Mouse (Mus musculus) CH12.LX (cell line): ENCODE data around the gene A3galt2. TPM values are rescaled to one million over a fixed set of nuclear protein-coding genes. Genes with fewer than 3 reads are reported as not detected.
A peak's percentile ranks its signal among the peaks of the same experiment; 100 is the strongest.

Experiments
- DNase-seq: peaks from one replicate; pipeline ENCODE4 v3.0.0-alpha.2; 2013; ENCODE audit errors: extremely low read depth
- H3K27ac ChIP-seq: 2 replicates; pipeline ENCODE4 v1.5.1; 2012; ENCODE audit warnings: low read depth, mild to moderate bottlenecking, control low read depth, moderate library complexity; ENCODE audit not compliant: insufficient read depth
- H3K27me3 ChIP-seq: replicated peaks from 2 replicates; pipeline ENCODE3; 2012; ENCODE audit warnings: inconsistent platforms
- H3K36me3 ChIP-seq, 2 experiments: replicated peaks in 1 of 2; 2 replicates each; pipeline versions ENCODE3 to v1.6.1; 2012; ENCODE audit warnings: inconsistent platforms in 1 of 2, low read length in 1 of 2, mild to moderate bottlenecking in 1 of 2, mixed read lengths in 1 of 2, moderate library complexity in 1 of 2; ENCODE audit not compliant: control insufficient read depth in 1 of 2, insufficient read depth in 1 of 2
- H3K4me1 ChIP-seq, 2 experiments: 2 replicates each; pipeline ENCODE4 v1.6.1; 2012; ENCODE audit warnings: inconsistent platforms in 1 of 2, moderate library complexity in 1 of 2; ENCODE audit not compliant: insufficient read depth in 2 of 2, control insufficient read depth in 1 of 2
- H3K4me2 ChIP-seq: 2 replicates; pipeline ENCODE4 v1.6.1; 2012; ENCODE audit warnings: low read depth, mild to moderate bottlenecking, control low read depth; ENCODE audit not compliant: poor library complexity, insufficient read depth, severe bottlenecking
- H3K4me3 ChIP-seq, 3 experiments: fragments of 150-350 bp in 1 of 3; sonication (generic) in 1 of 3; replicated peaks in 1 of 3; 2 replicates each; pipeline versions ENCODE3 to v1.5.1; 2011 to 2012; ENCODE audit warnings: low read depth in 2 of 3, low read length in 2 of 3, mild to moderate bottlenecking in 2 of 3, moderate library complexity in 2 of 3, control low read depth in 1 of 3, improper control_type of control experiment in 1 of 3, inconsistent platforms in 1 of 3, mixed read lengths in 1 of 3; ENCODE audit not compliant: poor library complexity in 1 of 3
- H3K79me2 ChIP-seq: replicated peaks from 2 replicates; pipeline ENCODE4 v1.6.1; 2012; ENCODE audit warnings: mild to moderate bottlenecking, moderate library complexity; ENCODE audit not compliant: control insufficient read depth, poor library complexity, insufficient read depth, severe bottlenecking; ENCODE audit errors: extremely low read depth
- H3K9ac ChIP-seq: 2 replicates; pipeline ENCODE4 v1.6.1; 2012; ENCODE audit warnings: low read depth, mild to moderate bottlenecking, control low read depth, moderate library complexity; ENCODE audit not compliant: insufficient read depth
- H3K9me3 ChIP-seq: replicated peaks from 2 replicates; pipeline ENCODE3; 2012; ENCODE audit warnings: low read length, inconsistent platforms, mixed read lengths
- BHLHE40 ChIP-seq: IDR thresholded peaks from 2 replicates; pipeline ENCODE4 v1.6.1; 2011; ENCODE audit warnings: mild to moderate bottlenecking, low read depth, low read length, improper control_type of control experiment
- CHD1 ChIP-seq: IDR thresholded peaks from 2 replicates; pipeline ENCODE4 v1.6.1; 2012; ENCODE audit warnings: low read depth, low read length, improper control_type of control experiment, inconsistent platforms
- CHD2 ChIP-seq: IDR thresholded peaks from 2 replicates; pipeline ENCODE4 v1.6.1; 2011; ENCODE audit warnings: low read length, improper control_type of control experiment
- CTCF ChIP-seq, 2 experiments: IDR thresholded peaks in 1 of 2; conservative IDR thresholded peaks in 1 of 2; 2 replicates each; pipeline ENCODE4 v1.5.1; 2011 to 2012; ENCODE audit warnings: low read depth in 2 of 2, low read length in 2 of 2, improper control_type of control experiment in 1 of 2, inconsistent platforms in 1 of 2, mild to moderate bottlenecking in 1 of 2, moderate library complexity in 1 of 2
- E2F4 ChIP-seq: IDR thresholded peaks from 2 replicates; pipeline ENCODE4 v1.6.1; 2011; ENCODE audit warnings: low read depth, low read length, improper control_type of control experiment; ENCODE audit not compliant: insufficient replicate concordance
- ELF1 ChIP-seq: IDR thresholded peaks from 2 replicates; pipeline ENCODE4 v1.6.1; 2014; ENCODE audit warnings: low read depth, mild to moderate bottlenecking, inconsistent platforms, low read length, improper control_type of control experiment
- EP300 ChIP-seq: IDR thresholded peaks from 2 replicates; pipeline ENCODE4 v1.6.1; 2011; ENCODE audit warnings: low read length, improper control_type of control experiment
- ETS1 ChIP-seq: conservative IDR thresholded peaks from 2 replicates; pipeline ENCODE4 v1.6.1; 2012; ENCODE audit warnings: low read depth, mild to moderate bottlenecking, inconsistent platforms, low read length, improper control_type of control experiment, moderate library complexity
- GABPA ChIP-seq: IDR thresholded peaks from 2 replicates; pipeline ENCODE4 v1.6.1; 2012; ENCODE audit warnings: low read depth, low read length, improper control_type of control experiment, inconsistent platforms; ENCODE audit not compliant: insufficient replicate concordance
- HCFC1 ChIP-seq: IDR thresholded peaks from 2 replicates; pipeline ENCODE4 v1.6.1; 2012; ENCODE audit warnings: low read depth, mild to moderate bottlenecking, inconsistent platforms, low read length, improper control_type of control experiment
- IRF4 ChIP-seq: IDR thresholded peaks from 2 replicates; pipeline ENCODE4 v1.6.1; 2014; ENCODE audit warnings: low read depth, mild to moderate bottlenecking, inconsistent platforms, low read length, improper control_type of control experiment
- JUN ChIP-seq: IDR thresholded peaks from 2 replicates; pipeline ENCODE4 v1.6.1; 2011; ENCODE audit warnings: low read depth, mild to moderate bottlenecking, low read length, improper control_type of control experiment, moderate library complexity; ENCODE audit not compliant: insufficient read depth
- MAFK ChIP-seq: IDR thresholded peaks from 2 replicates; pipeline ENCODE4 v1.6.1; 2011; ENCODE audit warnings: low read length, improper control_type of control experiment; ENCODE audit not compliant: insufficient replicate concordance
- MAX ChIP-seq: IDR thresholded peaks from 2 replicates; pipeline ENCODE4 v1.6.1; 2011; ENCODE audit warnings: low read length, improper control_type of control experiment
- MEF2A ChIP-seq: IDR thresholded peaks from 2 replicates; pipeline ENCODE4 v1.6.1; 2014; ENCODE audit warnings: low read depth, mild to moderate bottlenecking, inconsistent platforms, low read length, improper control_type of control experiment, borderline replicate concordance
- MXI1 ChIP-seq: IDR thresholded peaks from 2 replicates; pipeline ENCODE4 v1.6.1; 2011; ENCODE audit warnings: mild to moderate bottlenecking, low read depth, low read length, improper control_type of control experiment
- MYC ChIP-seq: IDR thresholded peaks from 2 replicates; pipeline ENCODE4 v1.6.1; 2011; ENCODE audit warnings: low read depth, mild to moderate bottlenecking, improper control_type of control experiment, low read length
- NELFE ChIP-seq: IDR thresholded peaks from 2 replicates; pipeline ENCODE4 v1.6.1; 2011; ENCODE audit warnings: low read depth, low read length, improper control_type of control experiment
- NRF1 ChIP-seq: IDR thresholded peaks from 2 replicates; pipeline ENCODE4 v1.6.1; 2014; ENCODE audit warnings: low read depth, mild to moderate bottlenecking, inconsistent platforms, low read length, improper control_type of control experiment, moderate library complexity
- PAX5 ChIP-seq: IDR thresholded peaks from 2 replicates; pipeline ENCODE4 v1.6.1; 2012; ENCODE audit warnings: low read length, inconsistent platforms, mixed read lengths
- POLR2A ChIP-seq: IDR thresholded peaks from 2 replicates; pipeline ENCODE4 v1.6.1; 2011; ENCODE audit warnings: low read depth, mild to moderate bottlenecking, improper control_type of control experiment, low read length
- POLR2AphosphoS2 ChIP-seq: IDR thresholded peaks from 2 replicates; pipeline ENCODE4 v1.6.1; 2011; ENCODE audit warnings: low read depth, low read length, improper control_type of control experiment
- RCOR1 ChIP-seq: conservative IDR thresholded peaks from 2 replicates; pipeline ENCODE4 v1.6.1; 2012; ENCODE audit warnings: low read depth, mild to moderate bottlenecking, inconsistent platforms, low read length, improper control_type of control experiment
- TCF12 ChIP-seq: IDR thresholded peaks from 2 replicates; pipeline ENCODE4 v1.6.1; 2014; ENCODE audit warnings: low read depth, mild to moderate bottlenecking, inconsistent platforms, low read length, improper control_type of control experiment
- UBTF ChIP-seq: IDR thresholded peaks from 2 replicates; pipeline ENCODE4 v1.6.1; 2012; ENCODE audit warnings: low read depth, mild to moderate bottlenecking, inconsistent platforms, low read length, improper control_type of control experiment, moderate library complexity
- USF1 ChIP-seq: IDR thresholded peaks from 2 replicates; pipeline ENCODE4 v1.6.1; 2014; ENCODE audit warnings: low read depth, mild to moderate bottlenecking, inconsistent platforms, low read length, improper control_type of control experiment
- USF2 ChIP-seq: conservative IDR thresholded peaks from 2 replicates; pipeline ENCODE4 v1.6.1; 2011; ENCODE audit warnings: low read depth, low read length, improper control_type of control experiment
- ZC3H11A ChIP-seq: IDR thresholded peaks from 2 replicates; pipeline ENCODE4 v1.6.1; 2012; ENCODE audit warnings: low read depth, mild to moderate bottlenecking, inconsistent platforms, low read length, improper control_type of control experiment
- ZKSCAN1 ChIP-seq: IDR thresholded peaks from 2 replicates; pipeline ENCODE4 v1.6.1; 2012; ENCODE audit warnings: low read depth, inconsistent platforms, low read length, improper control_type of control experiment, borderline replicate concordance
- ZMIZ1 ChIP-seq: IDR thresholded peaks from 2 replicates; pipeline ENCODE4 v1.6.1; 2012; ENCODE audit warnings: low read depth, mild to moderate bottlenecking, inconsistent platforms, low read length, improper control_type of control experiment
- ZNF384 ChIP-seq: IDR thresholded peaks from 2 replicates; pipeline ENCODE4 v1.6.1; 2012; ENCODE audit warnings: low read depth, low read length, improper control_type of control experiment, inconsistent platforms
- dilution Hi-C: fragments of 300-500 bp; cut with MboI; formaldehyde crosslinking; loops from 2 replicates; pipeline ENCODE4 v1.14.3; 2020; ENCODE audit warnings: low sequenced_read_pairs; ENCODE audit not compliant: extremely low pct_unique_long_range_greater_than_20kb, extremely low pct_ligation_motif_present
- in situ Hi-C: fragments of 300-500 bp; cut with MboI; formaldehyde crosslinking; loops from 3 replicates; pipeline ENCODE4 v1.14.3; 2019; ENCODE audit warnings: low sequenced_read_pairs, low pct_ligation_motif_present, low pct_unique_long_range_greater_than_20kb, mixed read lengths
- polyA plus RNA-seq: library from polyadenylated mRNA; unstranded; fragments of >175 nt; gene quantifications from 2 replicates; pipeline ENCODE4 v1.2.1, GENCODE M21; 2012; ENCODE audit warnings: low read depth; ENCODE audit not compliant: insufficient read length
- total RNA-seq, 2 experiments: library from RNA; depleted of rRNA; stranded (reverse); fragments of 300-350 nt in 1 of 2; fragments of >200 nt in 1 of 2; gene quantifications; 2 replicates each; pipeline ENCODE4 v1.2.3; 2012 to 2014

Gene A3galt2
- total and polyA plus RNA-seq, 3 experiments, result 0.04 to 0.11 TPM; not detected in 1

DNA sequence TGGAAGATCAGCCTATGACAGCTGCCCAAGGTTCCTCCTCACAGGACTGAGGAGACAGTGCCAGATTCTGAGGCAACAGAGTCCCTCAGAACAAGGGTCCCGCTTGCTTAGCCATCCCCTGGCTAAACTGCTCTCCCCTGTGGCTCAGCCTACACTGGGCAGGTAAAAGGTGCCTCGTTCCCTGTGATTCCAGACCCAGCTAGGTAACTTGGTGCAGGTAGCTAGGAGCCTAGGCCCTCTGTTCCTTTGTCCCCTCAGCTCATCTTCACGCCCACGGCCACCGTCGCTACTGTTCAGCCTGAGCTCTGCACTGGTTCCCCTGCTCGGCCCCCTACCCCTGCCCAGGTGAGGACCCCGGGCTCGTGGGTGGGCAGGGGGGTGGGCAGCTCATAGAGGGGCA lies 44.4 kb upstream of the A3galt2 start:
- Histone ChIP-seq H3K9ac (no peak overlapping the region), H3K4me1 (peaks cover 17 to 51% of the 10 kb centered on the region in 2 experiments), H3K9me3 (no peaks in the 10 kb centered on the region)
- TF ChIP-seq MEF2A, result no peak
- TF ChIP-seq, all 38 proteins: peak for 0
- DNase-seq, result no peak
- 0 out of 2 replicates have a peak overlapping the region, but pooled peaks have one; percentile 24 for H3K4me2 ChIP-seq
- H3K36me3 ChIP-seq, result peaks cover 0 to 25% of the 10 kb centered on the region in 2 experiments
- H3K27me3 ChIP-seq, result no peaks in the 10 kb centered on the region
- no peaks in the 10 kb centered on the region for H3K79me2 ChIP-seq
- dilution Hi-C loops, result no loop called here
- in situ Hi-C loops, result loop anchor here (10.0 kb wide), 3 partner anchors 144 to 374 kb away; no protein-coding TSS in a partner anchor
- H3K27ac ChIP-seq, result no peak overlapping the region
- no peak overlapping the region for H3K4me3 ChIP-seq

DNA sequence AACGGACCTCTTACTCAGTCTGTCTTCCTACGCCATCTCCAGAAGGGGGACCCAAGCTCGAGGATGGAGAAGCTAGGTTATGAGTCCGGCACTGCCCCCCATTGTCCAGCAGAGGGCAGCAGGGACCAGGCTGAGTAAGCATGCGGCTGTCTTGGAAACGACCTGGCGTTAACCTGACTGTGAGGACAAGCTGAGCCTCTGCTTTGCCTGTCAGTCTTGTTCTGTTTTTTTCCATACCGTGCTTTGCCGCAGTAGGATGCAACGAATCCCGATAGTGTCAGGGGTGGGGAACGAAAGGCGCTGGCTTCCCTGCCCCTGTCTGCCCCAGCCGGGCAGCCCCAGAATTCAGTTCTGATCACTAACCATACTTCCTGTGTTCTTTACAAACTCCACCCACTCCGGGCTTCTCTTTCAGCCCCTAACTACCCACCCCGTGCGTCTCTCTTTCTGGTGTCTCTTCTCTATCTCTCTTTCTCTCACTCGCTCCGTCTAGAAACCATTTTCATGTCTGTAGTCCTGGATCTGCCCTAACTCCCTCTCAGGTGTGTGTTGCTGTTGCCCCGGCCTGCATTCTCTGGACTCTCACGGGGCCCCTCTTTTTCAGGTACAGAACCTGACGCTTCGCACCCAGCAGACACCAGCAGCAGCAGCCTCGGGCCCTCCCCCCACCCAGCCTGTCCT lies 43.6 kb upstream of the A3galt2 start:
- Histone ChIP-seq H3K27ac (peak overlapping the region; percentile 27; the same call in 1 of the 2 replicates), H3K4me1 (peaks cover 13 to 49% of the 10 kb centered on the region in 2 experiments), H3K36me3 (peaks cover 0 to 30% of the 10 kb centered on the region in 2 experiments), H3K4me2 (peak overlapping the region; percentile 35), H3K9me3 (no peaks in the 10 kb centered on the region), H3K79me2 (no peaks in the 10 kb centered on the region), H3K9ac (peak overlapping the region; percentile 58), H3K4me3 (peak overlapping the region; percentile 73 to 83 (median 75)), H3K27me3 (no peaks in the 10 kb centered on the region)
- dilution Hi-C loops, result no loop called here
- DNase-seq, result peak; percentile 95
- in situ Hi-C loops, result loop anchor here (10.0 kb wide), 3 partner anchors 143 to 373 kb away; no protein-coding TSS in a partner anchor
- TF ChIP-seq CTCF (conservative IDR thresholded peaks at IDR 0.05 in 1 of 2, IDR thresholded peaks at IDR 0.05 in 1 of 2; ENCODE audit: low read depth in 2 of 2, low read length in 2 of 2) (peak; percentile 94 to 100), ZKSCAN1 (no peak), JUN (no peak), ETS1 (0 out of 2 replicates have a peak, but pooled peaks have one; percentile 7), ELF1 (peak; percentile 70), POLR2A (peak; percentile 63), NELFE (peak; percentile 90), ZNF384 (no peak), MXI1 (peak; percentile 77), USF1 (no peak; the same call in 1 of the 2 replicates), USF2 (no peak), MEF2A (peak; percentile 67; the same call in 1 of the 2 replicates), CHD1 (no peak), POLR2AphosphoS2 (no peak), NRF1 (peak; percentile 34), TCF12 (peak; percentile 54; the same call in 1 of the 2 replicates), ZMIZ1 (no peak), EP300 (0 out of 2 replicates have a peak, but pooled peaks have one; percentile 30), MYC (peak; percentile 90), E2F4 (no peak), BHLHE40 (no peak), UBTF (no peak), CHD2 (0 out of 2 replicates have a peak, but pooled peaks have one; percentile 27), PAX5 (no peak), MAX (peak; percentile 84), MAFK (no peak), RCOR1 (no peak), HCFC1 (no peak; the same call in 1 of the 2 replicates), GABPA (no peak), IRF4 (peak; percentile 66), ZC3H11A (peak; percentile 79)
